Comparison of ENCODE assay signal across 8 mouse cellular contexts in genomic region chr4:44004126-44004525, GRCm38 (mm10). TPM values are rescaled to one million over a fixed set of nuclear protein-coding genes. Genes with fewer than 3 reads are reported as not detected.
DNase-seq lines count a peak whose midpoint lies in the region; ATAC-seq and TF ChIP-seq lines count a peak whose summit lies in the region.

Gene Clta (plus strand): TSS chr4:44004452.

- ATAC-seq in heart, embryonic 16.5 days (replicated peaks; ENCODE audit: extremely low read depth, insufficient read depth, low FRiP score): no peak
- no peak for ATAC-seq in neural tube, embryonic 12.5 days (ENCODE audit: low FRiP score, low read depth)

- no peak within 1 kb of the TSS for H3K4me2 ChIP-seq in heart, embryonic 16.5 days (ENCODE audit: low read depth, low read length)
- no peak within 1 kb of the TSS for H3K4me2 ChIP-seq in neural tube, embryonic 12.5 days (replicated peaks)

- H3K9ac ChIP-seq in ES-E14 (ENCODE audit: insufficient read depth, low read depth, low read length, poor library complexity, severe bottlenecking): peak within 1 kb of the TSS; percentile 65
- no peak within 1 kb of the TSS for H3K9ac ChIP-seq in heart, embryonic 16.5 days (ENCODE audit: low read length)
- H3K9ac ChIP-seq in neural tube, embryonic 12.5 days: no peak within 1 kb of the TSS

- 78% methylated on average over 5 of the region's 5 CpGs for WGBS in heart, embryonic 16.5 days
- WGBS in neural tube, embryonic 12.5 days: 92% methylated on average over 5 of the region's 5 CpGs

- in situ Hi-C loops in ES-E14 (cut with MboI; ENCODE audit: low sequenced_read_pairs in 2 of 2, unreplicated experiment in 2 of 2): no loop called here

- no peaks in the 10 kb centered on the region for H3K79me3 ChIP-seq in C2C12 (ENCODE audit: low read depth)

- H3K4me3 ChIP-seq in C2C12 (ENCODE audit: insufficient read depth, poor library complexity, severe bottlenecking): no peak within 1 kb of the TSS
- H3K4me3 ChIP-seq in ES-E14 (ENCODE audit: insufficient read depth in 1 of 2, low read depth in 1 of 2, low read length in 2 of 2, poor library complexity in 1 of 2, severe bottlenecking in 1 of 2): peak within 1 kb of the TSS; percentile 65 to 78
- no peak within 1 kb of the TSS for H3K4me3 ChIP-seq in embryonic fibroblast, embryonic 13.5 days (ENCODE audit: insufficient read depth, low read length)
- no peak within 1 kb of the TSS for H3K4me3 ChIP-seq in heart, embryonic 16.5 days (ENCODE audit: low read length)
- H3K4me3 ChIP-seq in neural tube, embryonic 12.5 days: no peak within 1 kb of the TSS

- H3K4me1 ChIP-seq in ES-E14 (ENCODE audit: control insufficient read depth in 2 of 2, insufficient read depth in 2 of 2, low read length in 2 of 2, poor library complexity in 1 of 2): peaks cover 1 to 4% of the 10 kb centered on the region in 2 experiments; a peak in 2 of 4 replicates
- no peaks in the 10 kb centered on the region for H3K4me1 ChIP-seq in embryonic fibroblast, embryonic 13.5 days (ENCODE audit: control insufficient read depth, insufficient read depth, low read length)
- H3K4me1 ChIP-seq in heart, embryonic 16.5 days (ENCODE audit: control insufficient read depth, insufficient read depth, low read length): no peaks in the 10 kb centered on the region
- H3K4me1 ChIP-seq in neural tube, embryonic 12.5 days: no peaks in the 10 kb centered on the region

- no peaks in the 10 kb centered on the region for H3K36me3 ChIP-seq in C2C12 (ENCODE audit: control insufficient read depth, insufficient read depth)
- peaks cover 2% of the 10 kb centered on the region; the same call in 1 of the 2 replicates for H3K36me3 ChIP-seq in ES-E14 (ENCODE audit: control insufficient read depth, insufficient read depth, low read length, poor library complexity, severe bottlenecking)
- H3K36me3 ChIP-seq in heart, embryonic 16.5 days (ENCODE audit: control insufficient read depth, insufficient read depth): no peaks in the 10 kb centered on the region
- H3K36me3 ChIP-seq in neural tube, embryonic 12.5 days: no peaks in the 10 kb centered on the region

- H3K9me3 ChIP-seq in ES-E14 (ENCODE audit: control insufficient read depth, insufficient read depth, low read depth, low read length): no peaks in the 10 kb centered on the region
- no peaks in the 10 kb centered on the region for H3K9me3 ChIP-seq in heart, embryonic 16.5 days (replicated peaks; ENCODE audit: control insufficient read depth, low read length)
- H3K9me3 ChIP-seq in neural tube, embryonic 12.5 days: no peaks in the 10 kb centered on the region

- no peak for DNase-seq in ES-E14 (ENCODE audit: low read depth, low spot score)
- no peak for DNase-seq in left cerebral cortex, postnatal 4 days
- DNase-seq in B cell, adult 2 months: no peak
- DNase-seq in right cerebral cortex, postnatal 25 days: no peak

- TF ChIP-seq CTCF in C2C12 (IDR thresholded peaks at IDR 0.05; ENCODE audit: control insufficient read depth, insufficient read depth, insufficient read length): no peak
- TF ChIP-seq CTCF in embryonic fibroblast, embryonic 13.5 days (IDR thresholded peaks at IDR 0.05; ENCODE audit: borderline replicate concordance, insufficient read depth, low read length): no peak

- intact Hi-C loops in left cerebral cortex, postnatal 4 days (cut with DNase I): no loop called here

- H3ac ChIP-seq in C2C12 (ENCODE audit: control insufficient read depth, insufficient read length, low read depth): no peak within 1 kb of the TSS

- 0 out of 2 replicates have a peak within 1 kb of the TSS, but pooled peaks have one; percentile 37 for H3K27ac ChIP-seq in ES-E14 (ENCODE audit: insufficient read depth, low read depth, low read length, poor library complexity, severe bottlenecking)
- H3K27ac ChIP-seq in embryonic fibroblast, embryonic 13.5 days (ENCODE audit: insufficient read depth, low read length): no peak within 1 kb of the TSS
- H3K27ac ChIP-seq in heart, embryonic 16.5 days (ENCODE audit: low read length): no peak within 1 kb of the TSS
- H3K27ac ChIP-seq in neural tube, embryonic 12.5 days: no peak within 1 kb of the TSS

- TF ChIP-seq POLR2A in embryonic fibroblast, embryonic 13.5 days (IDR thresholded peaks at IDR 0.05; ENCODE audit: low read depth, low read length): no peak

- H3K27me3 ChIP-seq in C2C12 (ENCODE audit: control insufficient read depth, insufficient read depth, insufficient read length): no peaks in the 10 kb centered on the region
- H3K27me3 ChIP-seq in heart, embryonic 16.5 days (ENCODE audit: control insufficient read depth, insufficient read depth, low read length): no peaks in the 10 kb centered on the region
- no peaks in the 10 kb centered on the region for H3K27me3 ChIP-seq in neural tube, embryonic 12.5 days (replicated peaks)

- H3K79me2 ChIP-seq in C2C12 (ENCODE audit: control insufficient read depth, insufficient read depth): no peaks in the 10 kb centered on the region

TF ChIP-seq in C2C12, 6 proteins besides CTCF, POLR2A, EP300 and RAD21:
- TF ChIP-seq MAX (IDR thresholded peaks at IDR 0.05) (no peak), USF1 (IDR thresholded peaks at IDR 0.05; ENCODE audit: low read depth) (no peak), FOSL1 (IDR thresholded peaks at IDR 0.05; ENCODE audit: insufficient read depth, low read length, poor library complexity, severe bottlenecking) (no peak), CEBPB (IDR thresholded peaks at IDR 0.05; ENCODE audit: low read depth) (no peak), MYOD1 (IDR thresholded peaks at IDR 0.05; ENCODE audit: control insufficient read depth, insufficient read length, low read depth) (no peak), MYOG (IDR thresholded peaks at IDR 0.05; ENCODE audit: control insufficient read depth, extremely low read depth, insufficient read length) (no peak)

TF ChIP-seq in ES-E14, 5 proteins besides CTCF, POLR2A, EP300 and RAD21:
- TF ChIP-seq MAFK (IDR thresholded peaks at IDR 0.05; ENCODE audit: insufficient read depth, low read depth, low read length) (no peak), HCFC1 (IDR thresholded peaks at IDR 0.05; ENCODE audit: borderline replicate concordance, insufficient read depth, low read length) (no peak), CHD2 (IDR thresholded peaks at IDR 0.05; ENCODE audit: low read depth, low read length) (no peak), ZNF384 (IDR thresholded peaks at IDR 0.05; ENCODE audit: low read depth, low read length) (no peak), ZC3H11A (IDR thresholded peaks at IDR 0.05; ENCODE audit: borderline replicate concordance, low read depth, low read length) (no peak)

RNA-seq across cellular contexts. Expression of gene Clta, which starts in this region (rescaled TPM):
- 470 TPM for polyA plus RNA-seq in C2C12 (2012; fragmentation: generic; extraction: Trizol)
- 261 and 373 TPM in 2 replicates for total RNA-seq in ES-E14 (2012; rRNA removed)
- 248 and 249 TPM in 2 replicates for polyA plus RNA-seq in embryonic fibroblast, embryonic 13.5 days (2011; ENCODE audit: insufficient read length, low read depth, missing spikeins)
- polyA plus RNA-seq in heart, embryonic 16.5 days (2015; fragmentation: Nextera tagmentation; extraction: Ambion mirVana): 134 and 150 TPM in 2 replicates
- 100 to 1,000 TPM; 333 to 337 TPM for total RNA-seq in left cerebral cortex, postnatal 4 days (2021)
- 277 and 293 TPM in 2 replicates for polyA plus RNA-seq in neural tube, embryonic 12.5 days (2016; fragmentation: Nextera tagmentation; extraction: Ambion mirVana)

Comparison
In these comparisons a context has a peak if more than half of its experiments do, and no peak if none do; other contexts are left out.
1. H3K4me3 ChIP-seq: peak in ES-E14 (2 of 2); none in C2C12 (single experiment), embryonic fibroblast, embryonic 13.5 days (single experiment), heart, embryonic 16.5 days (single experiment) and neural tube, embryonic 12.5 days (single experiment).